In the genomic region with DNA sequence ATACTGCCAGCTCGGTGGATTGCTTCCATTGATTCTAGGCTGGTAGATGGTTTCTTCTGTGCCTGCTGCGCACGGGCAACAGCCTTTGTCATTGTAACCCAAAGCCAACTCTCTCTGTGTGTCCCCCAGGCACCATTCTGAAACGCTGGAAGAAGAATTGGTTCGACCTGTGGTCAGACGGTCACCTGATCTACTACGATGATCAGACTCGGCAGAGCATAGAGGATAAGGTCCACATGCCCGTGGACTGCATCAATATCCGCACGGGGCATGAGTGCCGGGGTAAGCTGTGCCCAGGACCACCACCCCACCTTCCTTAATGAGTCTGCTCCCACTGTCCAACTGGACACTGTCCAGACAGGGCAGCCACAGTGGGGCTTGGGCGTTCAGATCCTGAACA, we compare ENCODE assay signal across 23 mouse cellular contexts. TPM values are rescaled to one million over a fixed set of nuclear protein-coding genes. Genes with fewer than 3 reads are reported as not detected.
DNase-seq lines count a peak whose midpoint lies in the region; ATAC-seq lines count a peak whose summit lies in the region.
"Had no signal": no experiment of that assay in that cellular context is flagged by ENCODE, and none has a peak within 500 bp of the region (broad histone marks: within the 10 kb centered on the region; RNA-seq: fewer than 3 reads in every experiment).

No protein-coding gene starts in this region.

- DNase-seq in forebrain, embryonic 11.5 days (ENCODE audit: low spot score): peak; percentile 41
- DNase-seq in forebrain, embryonic 10.5 days (ENCODE audit: extremely low spot score, low spot score): no peak
- peak; percentile 49 for DNase-seq in kidney, adult 18-20 months
- peak; percentile 77 for DNase-seq in kidney, adult 9 months
- DNase-seq in kidney, postnatal 14 days: no peak
- DNase-seq in kidney, postnatal 36 days: peak; percentile 63 to 66
- DNase-seq: adrenal gland, adult 8-10 months; adrenal gland, postnatal 25 days; cerebellum, adult 18-20 months; cerebellum, adult 9-10 months; cerebellum, postnatal 14 days; gastrocnemius, postnatal 10 days; gastrocnemius, postnatal 36 days; heart, postnatal 36 days had no signal

- H3K27me3 ChIP-seq in forebrain, embryonic 11.5 days (ENCODE audit: control insufficient read depth, insufficient read depth, low read length): no peaks in the 10 kb centered on the region
- H3K27me3 ChIP-seq in forebrain, embryonic 10.5 days (ENCODE audit: poor library complexity, severe bottlenecking): no peaks in the 10 kb centered on the region
- H3K27me3 ChIP-seq in kidney, embryonic 15.5 days: no peaks in the 10 kb centered on the region
- H3K27me3 ChIP-seq: forebrain, embryonic 13.5 days; hindbrain, embryonic 13.5 days had no signal

- H3K4me1 ChIP-seq in forebrain, embryonic 11.5 days (replicated peaks; ENCODE audit: control insufficient read depth, insufficient read depth, low read length): no peaks in the 10 kb centered on the region
- no peaks in the 10 kb centered on the region for H3K4me1 ChIP-seq in forebrain, embryonic 10.5 days
- H3K4me1 ChIP-seq in kidney, embryonic 15.5 days: 0 out of 2 replicates have a peak, but pooled peaks cover 6% of the 10 kb centered on the region
- H3K4me1 ChIP-seq: forebrain, embryonic 13.5 days; hindbrain, embryonic 10.5 days; hindbrain, embryonic 13.5 days had no signal

- no peaks in the 10 kb centered on the region for H3K9me3 ChIP-seq in forebrain, embryonic 11.5 days (ENCODE audit: control insufficient read depth, low read length)
- no peaks in the 10 kb centered on the region for H3K9me3 ChIP-seq in forebrain, embryonic 10.5 days
- H3K9me3 ChIP-seq in kidney, embryonic 15.5 days (replicated peaks): no peaks in the 10 kb centered on the region
- H3K9me3 ChIP-seq: forebrain, embryonic 13.5 days; hindbrain, embryonic 10.5 days; hindbrain, embryonic 13.5 days had no signal

- no peak for ATAC-seq in forebrain, embryonic 11.5 days (replicated peaks; ENCODE audit: low FRiP score)
- ATAC-seq in kidney, embryonic 15.5 days (replicated peaks; ENCODE audit: low FRiP score): no peak
- no peak for ATAC-seq in erythroid progenitor cell, adult 5-6 weeks (replicated peaks; ENCODE audit: low FRiP score, poor library complexity, severe bottlenecking)
- ATAC-seq: activated CD4-positive, CD25-positive, alpha-beta regulatory T cell, adult 4 months; forebrain, embryonic 13.5 days; forebrain, embryonic 16.5 days; hindbrain, embryonic 16.5 days had no signal

- H3K27ac ChIP-seq in forebrain, embryonic 11.5 days (ENCODE audit: low read depth, low read length): no peak overlapping the region
- H3K27ac ChIP-seq in forebrain, embryonic 10.5 days: no peak overlapping the region
- H3K27ac ChIP-seq in kidney, embryonic 15.5 days: no peak overlapping the region
- H3K27ac ChIP-seq: forebrain, embryonic 13.5 days; hindbrain, embryonic 10.5 days; hindbrain, embryonic 13.5 days had no signal

- no peak overlapping the region for H3K4me3 ChIP-seq in forebrain, embryonic 11.5 days (ENCODE audit: low read depth, low read length)
- no peak overlapping the region for H3K4me3 ChIP-seq in forebrain, embryonic 10.5 days
- no peak overlapping the region for H3K4me3 ChIP-seq in kidney, embryonic 15.5 days (replicated peaks)
- H3K4me3 ChIP-seq: forebrain, embryonic 13.5 days; hindbrain, embryonic 10.5 days; hindbrain, embryonic 13.5 days had no signal

- WGBS in forebrain, embryonic 11.5 days: 94% methylated on average over 13 of the region's 13 CpGs
- 93% methylated on average over 13 of the region's 13 CpGs for WGBS in forebrain, embryonic 10.5 days
- 85% methylated on average over 13 of the region's 13 CpGs for whole genome bisulfite sequencing in kidney, embryonic 15.5 days

- H3K4me2 ChIP-seq in forebrain, embryonic 11.5 days (ENCODE audit: low read depth, low read length, severe bottlenecking): no peak overlapping the region
- no peak overlapping the region for H3K4me2 ChIP-seq in kidney, embryonic 15.5 days
- H3K4me2 ChIP-seq: forebrain, embryonic 13.5 days; heart, embryonic 11.5 days; hindbrain, embryonic 13.5 days had no signal

- no peaks in the 10 kb centered on the region; the same call in 1 of the 2 replicates for H3K36me3 ChIP-seq in forebrain, embryonic 11.5 days (ENCODE audit: control insufficient read depth, insufficient read depth, low read length)
- peaks cover 36% of the 10 kb centered on the region for H3K36me3 ChIP-seq in forebrain, embryonic 10.5 days (replicated peaks)
- peaks cover 36% of the 10 kb centered on the region for H3K36me3 ChIP-seq in kidney, embryonic 15.5 days

- no peak overlapping the region for H3K9ac ChIP-seq in forebrain, embryonic 11.5 days (ENCODE audit: low read length)
- H3K9ac ChIP-seq in kidney, embryonic 15.5 days: no peak overlapping the region
- H3K9ac ChIP-seq: forebrain, embryonic 13.5 days; hindbrain, embryonic 13.5 days had no signal

RNA-seq across cellular contexts. Expression of gene Plekhb2, which starts 13.1 kb away (rescaled TPM):
- 50.2 and 50.3 TPM in 2 replicates for polyA plus RNA-seq in forebrain, embryonic 11.5 days (2014; fragmentation: Nextera tagmentation; extraction: Ambion mirVana)
- polyA plus RNA-seq in forebrain, embryonic 10.5 days (2016; fragmentation: Nextera tagmentation; extraction: Ambion mirVana): 43.2 and 44.7 TPM in 2 replicates
- 34.2 and 37.8 TPM in 2 replicates for polyA plus RNA-seq in kidney, embryonic 15.5 days (2015; fragmentation: Nextera tagmentation; extraction: Ambion mirVana)
- 8.0 and 26.7 TPM in 2 replicates for total RNA-seq in erythroid progenitor cell, adult 5-6 weeks (2015; ENCODE audit: low replicate concordance)
- 2.5 and 2.7 TPM in 2 replicates for total RNA-seq in erythroid progenitor cell, adult 5-6 weeks (2017; ENCODE audit: low replicate concordance)

RNA-seq across cellular contexts. Expression of gene Fam168b, which starts 20.0 kb away (rescaled TPM):
- 147 and 156 TPM in 2 replicates for polyA plus RNA-seq in forebrain, embryonic 11.5 days (2014; fragmentation: Nextera tagmentation; extraction: Ambion mirVana)
- polyA plus RNA-seq in forebrain, embryonic 10.5 days (2016; fragmentation: Nextera tagmentation; extraction: Ambion mirVana): 112 and 118 TPM in 2 replicates
- 71.4 and 78.4 TPM in 2 replicates for polyA plus RNA-seq in kidney, embryonic 15.5 days (2015; fragmentation: Nextera tagmentation; extraction: Ambion mirVana)
- 13.0 and 22.7 TPM in 2 replicates for total RNA-seq in erythroid progenitor cell, adult 5-6 weeks (2015; ENCODE audit: low replicate concordance)
- 21.2 and 33.5 TPM in 2 replicates for total RNA-seq in erythroid progenitor cell, adult 5-6 weeks (2017; ENCODE audit: low replicate concordance)

Comparison
In these comparisons a context has a peak if more than half of its experiments do, and no peak if none do; other contexts are left out.
1. DNase-seq: peak in forebrain, embryonic 11.5 days (single experiment), kidney, adult 18-20 months (single experiment), kidney, adult 9 months (single experiment) and kidney, postnatal 36 days (2 of 2); none in forebrain, embryonic 10.5 days (single experiment) and kidney, postnatal 14 days (single experiment).